ENCODE assay signal across 34 mouse cellular contexts in genomic region chr5:72810990-72811389, GRCm38 (mm10). TPM values are rescaled to one million over a fixed set of nuclear protein-coding genes. Genes with fewer than 3 reads are reported as not detected.
DNase-seq lines count a peak whose midpoint lies in the region; ATAC-seq and TF ChIP-seq lines count a peak whose summit lies in the region.
"Had no signal": no experiment of that assay in that cellular context is flagged by ENCODE, and none has a peak within 500 bp of the region (broad histone marks: within the 10 kb centered on the region; RNA-seq: fewer than 3 reads in every experiment).

No protein-coding gene starts in this region.

- peaks cover 66% of the 10 kb centered on the region for H3K4me1 ChIP-seq in bone marrow macrophage, adult 2 months (ENCODE audit: control insufficient read depth, insufficient read depth, low read length)
- no peaks in the 10 kb centered on the region for H3K4me1 ChIP-seq in intestine, postnatal 0 days (replicated peaks; ENCODE audit: control insufficient read depth, insufficient read depth, low read length)
- H3K4me1 ChIP-seq: stomach, embryonic 15.5 days had no signal

- peak overlapping the region; percentile 99 for H3K27ac ChIP-seq in bone marrow macrophage, adult 2 months (ENCODE audit: insufficient read depth, low read depth, low read length)
- no peak overlapping the region for H3K27ac ChIP-seq in intestine, postnatal 0 days (ENCODE audit: low read depth, low read length)
- H3K27ac ChIP-seq: embryonic facial prominence, embryonic 13.5 days; forebrain, embryonic 10.5 days; hindbrain, embryonic 13.5 days; layer of hippocampus, adult 2 months; left cerebral cortex, adult 2 months; limb, embryonic 13.5 days; liver, embryonic 12.5 days; midbrain, embryonic 12.5 days; neural tube, embryonic 15.5 days; stomach, embryonic 15.5 days had no signal

- no peaks in the 10 kb centered on the region for H3K27me3 ChIP-seq in intestine, postnatal 0 days (replicated peaks; ENCODE audit: control insufficient read depth, insufficient read depth, low read length)
- H3K27me3 ChIP-seq: embryonic facial prominence, embryonic 13.5 days; heart, embryonic 12.5 days; hindbrain, embryonic 13.5 days; limb, embryonic 13.5 days; liver, embryonic 12.5 days; midbrain, embryonic 12.5 days; neural tube, embryonic 15.5 days; stomach, embryonic 15.5 days had no signal

- WGBS in intestine, postnatal 0 days, result 28% methylated on average over 8 of the region's 8 CpGs

- ATAC-seq in intestine, postnatal 0 days, result peak; percentile 76
- peak; percentile 42 for ATAC-seq in megakaryocyte-erythroid progenitor cell, adult 5-6 weeks (replicated peaks; ENCODE audit: low FRiP score, low TSS enrichment, poor library complexity, severe bottlenecking)
- ATAC-seq: forebrain, embryonic 16.5 days; liver, embryonic 12.5 days; liver, postnatal 0 days had no signal

- no peak for TF ChIP-seq CTCF in bone marrow macrophage, adult 2 months (IDR thresholded peaks at IDR 0.05; ENCODE audit: low read depth, low read length)
- TF ChIP-seq CTCF in intestine, postnatal 0 days (IDR thresholded peaks at IDR 0.05; ENCODE audit: low read depth), result no peak

- H3K9me3 ChIP-seq in intestine, postnatal 0 days (ENCODE audit: control insufficient read depth), result no peaks in the 10 kb centered on the region
- H3K9me3 ChIP-seq: forebrain, embryonic 10.5 days; G1E; heart, embryonic 12.5 days; limb, embryonic 13.5 days; liver, embryonic 12.5 days; midbrain, embryonic 12.5 days; neural tube, embryonic 15.5 days; stomach, embryonic 15.5 days had no signal

- 0 out of 2 replicates have a peak overlapping the region, but pooled peaks have one; percentile 6 for H3K4me2 ChIP-seq in intestine, postnatal 0 days (replicated peaks; ENCODE audit: low read depth)
- H3K4me2 ChIP-seq: embryonic facial prominence, embryonic 13.5 days; heart, embryonic 12.5 days; hindbrain, embryonic 13.5 days; limb, embryonic 13.5 days; liver, embryonic 12.5 days; midbrain, embryonic 12.5 days; neural tube, embryonic 15.5 days; stomach, embryonic 15.5 days had no signal

- TF ChIP-seq POLR2A in bone marrow macrophage, adult 2 months (IDR thresholded peaks at IDR 0.05; ENCODE audit: borderline replicate concordance, low read depth, low read length), result no peak

- no peak overlapping the region for H3K9ac ChIP-seq in intestine, postnatal 0 days (ENCODE audit: low read depth, low read length)
- H3K9ac ChIP-seq: embryonic facial prominence, embryonic 13.5 days; heart, embryonic 12.5 days; hindbrain, embryonic 13.5 days; limb, embryonic 13.5 days; liver, embryonic 12.5 days; liver, postnatal 0 days; midbrain, embryonic 12.5 days; neural tube, embryonic 15.5 days; stomach, embryonic 15.5 days had no signal

- peak; percentile 77 for DNase-seq in A20 (ENCODE audit: low read depth, low spot score)
- DNase-seq in gastrocnemius, adult 18-20 months (ENCODE audit: low spot score), result no peak
- no peak for DNase-seq in retina, embryonic 14.5 days (ENCODE audit: low spot score)
- no peak for DNase-seq in ovary, postnatal 10 days (ENCODE audit: low spot score)
- DNase-seq: adrenal gland, adult 8-10 months; cerebellum, adult 11 months; cerebellum, adult 9-11 months; gastrocnemius, postnatal 14 days; heart, adult 18-20 months; heart, postnatal 4 days; kidney, adult 18-20 months; kidney, postnatal 36 days; liver, postnatal 0 days; lung, postnatal 36 days; right cerebral cortex, postnatal 4 days; thymus, postnatal 25 days had no signal

- no peak overlapping the region for H3K4me3 ChIP-seq in bone marrow macrophage, adult 2 months (ENCODE audit: insufficient read depth, low read length)
- no peak overlapping the region for H3K4me3 ChIP-seq in intestine, postnatal 0 days (ENCODE audit: low read depth, low read length)
- H3K4me3 ChIP-seq: embryonic facial prominence, embryonic 13.5 days; forebrain, embryonic 10.5 days; heart, embryonic 12.5 days; hindbrain, embryonic 13.5 days; layer of hippocampus, adult 2 months; left cerebral cortex, adult 2 months; limb, embryonic 13.5 days; liver, embryonic 12.5 days; midbrain, embryonic 12.5 days; neural tube, embryonic 15.5 days; stomach, embryonic 15.5 days had no signal

- no peaks in the 10 kb centered on the region for H3K36me3 ChIP-seq in intestine, postnatal 0 days (ENCODE audit: control insufficient read depth, insufficient read depth)
- H3K36me3 ChIP-seq: embryonic facial prominence, embryonic 13.5 days; forebrain, embryonic 10.5 days; hindbrain, embryonic 13.5 days; limb, embryonic 13.5 days; liver, embryonic 12.5 days; midbrain, embryonic 12.5 days; neural tube, embryonic 15.5 days; stomach, embryonic 15.5 days had no signal

RNA-seq across cellular contexts. Expression of gene Tec, which starts 57.3 kb away (rescaled TPM):
- polyA plus RNA-seq in bone marrow macrophage, adult 2 months (2012; ENCODE audit: insufficient read depth, insufficient read length, missing spikeins), result 68.4 and 71.7 TPM in 2 replicates
- 12.4 and 14.7 TPM in 2 replicates for polyA plus RNA-seq in intestine, postnatal 0 days (2015; fragmentation: Nextera tagmentation; extraction: Ambion mirVana)
- total RNA-seq in megakaryocyte-erythroid progenitor cell, adult 5-6 weeks (2014; fragmentation: Nextera tagmentation), result 4.8 and 10.0 TPM in 2 replicates
- total RNA-seq in megakaryocyte-erythroid progenitor cell, adult 5-6 weeks (2017), result 16.3 and 21.6 TPM in 2 replicates
- total RNA-seq in gastrocnemius, adult 18-20 months (2021), result 1 to 10 TPM; 2.0 to 2.7 TPM

RNA-seq across cellular contexts. Expression of gene Txk, which starts 58.4 kb away (rescaled TPM):
- 0.24 and 0.25 TPM in 2 replicates for polyA plus RNA-seq in bone marrow macrophage, adult 2 months (2012; ENCODE audit: insufficient read depth, insufficient read length, missing spikeins)
- 0.39 and 0.44 TPM in 2 replicates for polyA plus RNA-seq in intestine, postnatal 0 days (2015; fragmentation: Nextera tagmentation; extraction: Ambion mirVana)
- total RNA-seq in megakaryocyte-erythroid progenitor cell, adult 5-6 weeks (2014; fragmentation: Nextera tagmentation), result 0.96 and 7.8 TPM in 2 replicates
- 0.15 and 1.2 TPM in 2 replicates for total RNA-seq in megakaryocyte-erythroid progenitor cell, adult 5-6 weeks (2017)
- total RNA-seq in gastrocnemius, adult 18-20 months (2021), result not detected
- total RNA-seq: layer of hippocampus, adult 2 months; layer of hippocampus, postnatal 14 days had no signal
- polyA plus RNA-seq: forebrain, embryonic 10.5 days; G1E; heart, embryonic 12.5 days; heart, postnatal 0 days had no signal
